Mouse (Mus musculus): ENCODE data around the gene Txn2.

Gene Txn2

DNA sequence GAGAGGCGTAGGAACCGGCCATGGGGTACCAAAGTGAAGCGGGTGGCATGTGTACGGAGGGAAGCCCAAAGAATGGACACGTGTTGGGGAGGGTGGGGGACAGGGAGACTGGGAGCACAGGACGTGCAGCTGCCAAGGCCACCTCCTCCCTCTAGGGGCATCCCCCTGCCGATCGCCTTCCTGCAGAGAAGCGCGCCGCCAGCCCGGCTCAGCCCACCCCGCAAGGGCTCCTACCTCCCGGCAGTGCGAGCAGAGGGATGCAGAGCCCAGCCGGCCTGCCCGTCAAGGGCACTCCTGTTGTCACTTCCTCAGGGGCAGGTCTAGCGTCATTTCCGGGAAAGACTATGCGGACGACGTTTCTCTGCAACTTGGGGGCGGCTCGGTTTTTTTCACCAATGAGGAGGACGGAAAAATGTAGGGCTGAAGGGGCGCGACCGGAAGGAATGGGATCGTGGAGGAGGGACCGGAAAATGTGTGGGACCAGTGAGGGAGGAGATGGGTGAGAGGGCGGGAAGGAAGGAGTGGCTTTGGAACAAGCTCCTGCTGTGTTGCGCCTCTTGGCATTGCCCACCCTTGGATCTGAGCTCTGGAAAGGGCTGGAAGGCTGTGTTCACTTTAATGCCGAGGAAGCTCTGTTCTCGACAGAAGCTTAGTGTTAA, at the start of gene Txn2:
Gene Txn2 (minus strand): TSS at position 334 of the 659 bp plus-strand sequence.
- peak; percentile 91 for ATAC-seq (ENCODE audit: low TSS enrichment)

DNA sequence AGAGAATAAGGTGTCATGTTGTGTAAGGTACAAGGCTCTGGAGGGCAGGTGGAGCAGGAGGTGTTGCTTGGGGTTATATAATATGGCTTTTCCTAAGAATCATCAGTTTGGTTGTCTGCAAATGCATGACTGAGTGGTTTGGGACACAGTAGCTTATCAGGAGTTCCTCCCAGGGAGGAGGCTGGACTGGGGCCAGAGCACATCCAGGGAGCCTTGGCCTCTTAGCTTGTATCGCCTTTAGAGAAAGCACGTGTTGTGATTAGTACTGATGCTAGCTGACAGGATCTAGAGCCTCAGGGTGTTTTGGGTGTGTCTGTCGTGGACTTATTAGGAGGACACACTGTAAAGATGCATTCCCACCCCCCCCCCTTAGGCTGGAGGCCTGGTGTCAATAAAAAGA, 48.9 kb upstream of the Txn2 start:
- no peak for ATAC-seq (ENCODE audit: low TSS enrichment)

DNA sequence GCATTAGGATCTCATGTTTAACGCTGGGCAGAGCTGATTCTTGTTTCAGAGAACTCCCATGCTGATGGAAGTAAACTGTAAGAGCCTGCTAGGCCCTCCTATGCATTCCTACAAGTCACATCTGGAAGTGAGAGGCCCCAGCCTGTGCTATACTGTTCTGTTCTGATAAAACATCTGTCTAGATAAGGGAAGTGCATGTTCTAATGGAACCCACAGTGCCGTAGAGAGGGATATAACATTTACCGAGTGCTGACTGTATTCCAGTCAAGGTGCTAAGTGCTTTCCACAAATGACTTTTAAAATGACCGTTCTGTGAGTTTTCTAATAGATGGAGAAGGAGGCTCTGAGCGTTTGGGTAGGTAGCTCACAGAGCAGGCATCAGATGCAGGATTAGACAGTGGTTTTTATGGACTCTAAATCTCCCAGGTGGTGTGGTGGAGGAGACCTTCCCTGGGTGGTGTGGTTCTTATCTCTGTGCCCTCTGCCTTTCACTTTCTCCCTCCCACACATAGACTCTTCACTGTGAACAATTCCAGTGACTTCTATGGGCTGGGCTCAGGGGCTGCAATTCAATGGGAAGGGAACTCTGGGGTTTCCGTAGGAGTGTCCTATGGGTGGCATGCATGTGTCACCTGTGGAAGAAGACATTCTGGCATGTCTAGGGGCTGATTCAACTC, 45.5 kb upstream of the Txn2 start:
- no peak for ATAC-seq (ENCODE audit: low TSS enrichment)

GRCm38 (mm10) chr15:77970470-77971292, 41.9 kb upstream of the Txn2 start, which contains the start of gene Eif3d:
TSS of gene Eif3d (minus strand) at chr15:77970813.
- ATAC-seq (ENCODE audit: low TSS enrichment) = peak; percentile 87

GRCm38 (mm10) chr15:77969940-77970469, 41.2 kb upstream of the Txn2 start:
- no peak for ATAC-seq (ENCODE audit: low TSS enrichment)

GRCm38 (mm10) chr15:77965117-77965528, 36.3 kb upstream of the Txn2 start:
- ATAC-seq (ENCODE audit: low TSS enrichment) = no peak

GRCm38 (mm10) chr15:77962447-77962846, 33.6 kb upstream of the Txn2 start:
- no peak for ATAC-seq (ENCODE audit: low TSS enrichment)

- no peak for ATAC-seq (ENCODE audit: low TSS enrichment)
Measured at GRCm38 (mm10) chr15:77960693-77961092, 31.9 kb upstream of the Txn2 start.

DNA sequence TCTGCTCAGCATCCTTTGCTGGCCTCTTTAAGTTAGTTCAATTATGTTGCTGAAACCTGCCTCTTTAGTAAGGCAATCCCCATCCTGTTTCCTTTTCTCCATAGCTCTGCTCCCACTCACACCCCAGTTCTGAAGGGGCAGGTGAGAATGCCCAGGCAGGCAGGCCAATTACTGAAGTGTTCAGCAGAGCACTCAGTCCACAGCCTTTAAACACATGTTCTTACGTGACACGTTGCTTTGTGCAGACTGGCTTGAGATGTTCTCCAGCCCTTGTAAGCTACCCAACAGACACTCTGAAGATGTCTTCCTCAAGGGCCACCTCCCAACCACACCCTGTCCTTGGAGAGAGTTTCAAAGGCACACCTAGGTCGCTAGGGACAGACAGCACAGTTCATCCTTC, 29.3 kb upstream of the Txn2 start:
- no peak for ATAC-seq (ENCODE audit: low TSS enrichment)

- ATAC-seq (ENCODE audit: low TSS enrichment) = no peak
Measured at GRCm38 (mm10) chr15:77957625-77958024, 28.8 kb upstream of the Txn2 start.

DNA sequence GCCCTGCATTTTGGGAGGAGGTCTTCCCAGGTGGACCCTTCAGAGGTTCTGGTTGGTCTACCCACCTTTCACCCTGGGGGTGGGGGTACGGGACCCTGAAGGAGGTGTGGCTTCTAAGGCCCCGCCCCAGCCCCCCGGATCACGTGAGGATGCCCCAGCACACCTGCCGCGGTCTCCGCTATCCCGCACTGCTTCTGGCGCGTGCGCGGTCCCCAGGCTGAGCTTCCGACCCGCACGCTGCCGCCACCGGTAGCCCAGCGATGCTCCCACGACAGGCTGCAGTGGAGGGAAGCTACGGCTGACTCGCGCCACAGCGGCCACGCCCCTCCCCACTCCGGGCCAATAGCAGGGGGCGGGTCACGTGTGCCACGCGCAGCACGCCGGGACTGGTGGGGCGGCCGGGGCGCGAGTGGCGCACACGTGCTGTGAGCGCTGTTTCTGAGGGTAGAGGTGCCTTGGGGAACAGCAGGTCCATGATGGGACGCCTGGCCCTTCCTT, 27.6 kb upstream of the Txn2 start, which contains the start of gene Foxred2:
Gene Foxred2 (minus strand): TSS at position 319 of the 498 bp plus-strand sequence.
- ATAC-seq (ENCODE audit: low TSS enrichment) = peak; percentile 73

DNA sequence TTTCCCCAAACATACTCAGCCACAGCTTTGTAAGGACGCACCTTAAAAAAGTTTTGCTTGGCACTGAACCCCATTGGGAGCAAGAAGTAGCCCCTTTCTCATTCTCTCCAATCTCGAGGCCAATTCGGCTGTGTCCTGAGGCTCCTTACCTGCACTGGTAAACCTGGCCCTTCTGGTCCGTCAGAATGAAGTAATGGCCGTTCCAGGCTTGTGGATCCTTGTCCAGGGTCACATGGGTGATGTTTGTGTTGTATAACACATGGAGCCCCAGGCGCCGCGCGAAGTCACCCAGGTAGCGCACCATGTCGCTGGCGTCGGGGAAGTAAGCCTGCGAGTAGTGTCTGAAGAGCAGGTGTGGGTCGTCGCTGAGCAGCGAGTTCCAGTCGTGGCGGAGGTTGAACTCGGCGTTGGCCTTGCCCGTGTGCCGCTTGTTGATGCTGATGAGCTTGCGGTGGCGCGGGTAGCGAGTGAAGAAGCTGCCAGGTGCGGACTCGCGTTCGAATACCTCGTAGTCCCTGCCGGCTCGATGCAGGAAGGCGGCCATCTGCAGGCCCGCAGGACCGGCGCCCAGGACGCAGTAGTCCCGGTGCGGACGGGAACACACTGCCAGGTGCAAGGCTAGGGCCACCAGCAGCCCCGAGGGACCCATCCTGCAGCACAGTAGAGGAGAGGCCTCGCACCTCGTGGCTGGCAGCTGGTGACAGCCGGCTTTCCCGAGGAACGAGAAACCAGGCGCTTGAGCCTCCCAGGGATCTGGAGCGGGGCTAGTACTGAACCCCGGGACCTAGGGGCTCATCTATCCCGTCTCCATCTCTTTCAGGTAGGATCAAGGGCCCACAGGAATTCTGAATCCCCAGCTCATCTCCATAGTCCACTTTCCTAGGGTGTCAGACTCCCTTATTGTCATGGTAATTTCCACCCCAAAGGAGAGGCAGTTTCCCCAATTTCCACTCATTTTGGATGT, 26.9 kb upstream of the Txn2 start:
- ATAC-seq (ENCODE audit: low TSS enrichment) = peak; percentile 21; the same call in 1 of the 2 replicates

DNA sequence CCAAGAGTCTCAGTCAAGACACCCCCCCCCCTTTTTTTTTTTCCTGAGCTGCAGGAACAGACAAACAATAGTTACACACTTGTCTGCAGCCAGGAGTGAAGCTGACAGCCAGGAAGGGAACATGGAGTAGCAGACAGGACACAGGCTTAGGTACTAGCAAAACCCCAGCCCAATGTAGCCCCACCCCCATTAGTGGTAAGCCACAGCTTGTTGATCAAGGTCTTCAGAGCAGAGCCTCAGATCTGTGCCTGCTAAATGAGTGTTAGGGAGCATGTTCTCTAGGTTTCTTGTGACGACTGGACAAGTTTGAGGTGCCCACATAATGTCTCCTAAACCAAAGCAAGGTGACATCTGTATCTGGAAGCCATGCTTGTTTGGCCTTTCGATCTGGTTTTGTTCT, 25.6 kb upstream of the Txn2 start:
- no peak for ATAC-seq (ENCODE audit: low TSS enrichment)

DNA sequence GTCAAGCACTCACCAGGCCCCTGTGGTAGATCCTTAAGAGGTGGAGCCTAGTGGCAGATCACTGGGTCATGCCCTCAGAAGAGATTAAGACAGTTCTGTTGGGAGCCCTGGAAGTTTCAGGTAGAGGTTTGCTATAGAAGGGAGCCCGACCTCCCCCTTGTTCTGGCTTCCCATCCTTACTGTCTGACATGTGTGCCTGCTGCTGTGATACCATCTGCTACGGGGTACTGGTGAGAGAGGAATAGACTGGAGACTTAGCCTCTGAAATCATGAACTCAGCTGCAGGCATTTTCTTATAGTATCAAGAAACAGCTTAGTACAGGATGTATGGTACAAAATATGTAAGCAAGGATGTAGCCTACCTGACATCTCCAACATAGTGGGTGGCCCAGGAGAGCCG, 24.1 kb upstream of the Txn2 start:
- ATAC-seq (ENCODE audit: low TSS enrichment) = no peak

GRCm38 (mm10) chr15:77949061-77949460, 20.3 kb upstream of the Txn2 start:
- no peak for ATAC-seq (ENCODE audit: low TSS enrichment)

DNA sequence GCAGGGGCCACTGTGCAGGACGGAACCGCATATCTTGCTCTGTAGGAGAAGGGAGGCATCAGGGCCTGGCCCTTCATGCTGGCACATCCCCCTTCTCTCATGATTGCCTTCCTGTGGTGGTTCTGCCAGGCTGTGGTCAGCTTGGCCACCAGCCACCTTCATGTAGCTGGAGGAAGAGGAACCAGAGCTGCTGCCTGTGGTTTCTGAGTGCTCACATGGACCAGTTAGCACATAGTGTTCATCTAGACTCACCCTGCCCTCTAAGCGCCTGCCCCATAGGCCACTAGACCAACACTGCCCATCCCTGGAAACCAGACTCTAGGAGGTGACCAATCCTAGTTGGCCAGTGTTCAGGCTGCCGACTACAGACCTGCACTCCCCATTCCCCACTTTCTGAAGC, 16.9 kb upstream of the Txn2 start:
- no peak for ATAC-seq (ENCODE audit: low TSS enrichment)

GRCm38 (mm10) chr15:77941563-77941962, 12.8 kb upstream of the Txn2 start:
- no peak for ATAC-seq (ENCODE audit: low TSS enrichment)

- no peak for ATAC-seq (ENCODE audit: low TSS enrichment)
Measured at GRCm38 (mm10) chr15:77938516-77938915, 9.7 kb upstream of the Txn2 start.

DNA sequence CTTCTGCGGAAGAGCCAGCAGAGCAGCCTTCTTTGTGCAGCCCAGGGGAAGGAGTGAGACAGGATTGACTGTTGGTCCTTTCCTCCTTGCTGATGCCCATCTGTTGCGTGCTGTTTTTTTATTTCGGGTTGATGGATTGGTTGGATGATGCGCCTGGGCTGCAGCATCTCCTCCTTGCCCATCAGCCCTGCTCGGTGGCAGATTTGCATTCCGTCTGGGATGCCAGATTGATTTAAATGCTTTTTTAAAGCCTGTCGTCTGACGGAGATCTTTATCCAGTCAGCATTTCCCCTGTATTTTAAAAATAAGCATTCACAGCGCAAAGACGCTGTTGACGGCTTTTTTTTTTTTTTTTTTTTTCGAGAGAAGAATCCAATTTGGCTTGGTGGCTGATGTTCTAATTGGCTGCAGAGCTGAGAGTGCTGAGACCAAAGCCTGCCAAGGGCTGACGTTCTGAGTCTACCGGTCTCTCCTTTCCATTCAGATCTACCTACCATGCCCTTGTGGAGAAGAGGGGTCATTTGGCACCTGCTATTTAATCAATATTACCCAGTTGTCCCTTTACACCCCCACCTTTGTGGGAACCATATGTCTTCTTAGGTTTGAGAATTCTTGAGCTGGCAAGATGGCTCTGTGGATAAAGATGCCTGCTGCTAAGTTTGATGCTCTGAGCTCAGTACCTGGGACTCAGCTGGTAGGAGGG, 7.0 kb upstream of the Txn2 start:
- ATAC-seq (ENCODE audit: low TSS enrichment) = peak; percentile 35

DNA sequence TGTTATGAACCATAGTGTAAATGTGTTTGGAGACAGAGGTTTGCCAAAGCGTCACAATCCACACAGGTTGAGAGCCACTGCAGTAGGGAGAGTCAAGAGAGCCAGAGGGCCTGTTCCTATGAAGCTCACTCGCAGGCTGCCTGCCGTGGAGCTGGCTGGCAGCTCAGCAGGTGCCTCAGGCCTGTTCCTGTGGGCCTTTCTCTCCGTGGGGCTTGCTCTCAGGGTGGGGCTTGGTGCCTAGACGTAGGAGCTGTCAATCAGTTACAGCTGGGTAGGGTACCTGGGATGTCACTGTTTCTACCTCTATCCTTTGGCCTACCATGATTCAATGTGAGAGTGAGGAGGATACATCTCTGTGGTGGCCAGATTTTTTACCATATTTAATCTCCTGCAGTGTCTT, 6.2 kb upstream of the Txn2 start:
- ATAC-seq (ENCODE audit: low TSS enrichment) = no peak
